Mouse (Mus musculus): ENCODE data around the gene Rbfox1.

DNA sequence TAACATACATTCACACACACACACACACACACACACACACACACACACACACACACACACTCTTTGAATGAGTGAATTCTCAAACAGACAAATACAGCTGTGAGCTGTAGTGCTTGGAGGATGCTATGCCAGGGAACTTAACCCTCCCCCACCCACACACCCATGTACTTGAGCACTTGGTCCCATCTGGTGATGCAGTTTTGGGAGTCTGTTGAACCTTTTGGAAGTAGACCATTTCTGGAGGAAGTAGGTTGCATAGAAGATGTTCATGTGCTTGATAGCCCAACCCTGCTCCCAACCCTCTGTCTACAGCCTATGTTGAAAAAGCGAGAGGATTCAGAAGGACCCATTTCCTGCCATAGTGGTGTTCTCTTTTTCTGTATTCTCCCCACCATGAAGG is 1378.1 kb downstream of the Rbfox1 start:
- TF ChIP-seq GATA1 (IDR thresholded peaks at IDR 0.05; ENCODE audit: borderline replicate concordance, low read length): no peak
- no peak for TF ChIP-seq FLI1 (IDR thresholded peaks at IDR 0.05; ENCODE audit: low read length)

Measured in megakaryocyte, embryonic 14.5 days (primary cell).